Mouse (Mus musculus) spleen, adult 2 months (tissue): Measurements from ENCODE around the gene Calhm6. TPM values are rescaled to one million over a fixed set of nuclear protein-coding genes. Genes with fewer than 3 reads are reported as not detected.

Experiments
- DNase-seq, 2 experiments: peaks; one replicate each; pipeline versions ENCODE4 v3.0.0 to v3.0.0-alpha.2; 2012 to 2021; ENCODE audit warnings: low spot score in 2 of 2, low read depth in 1 of 2
- H3K27ac ChIP-seq: fragments of 200-500 bp; 2 replicates; pipeline ENCODE4 v1.5.1; 2012; ENCODE audit warnings: low read length, inconsistent platforms; ENCODE audit not compliant: insufficient read depth
- H3K27me3 ChIP-seq: fragments of 200-500 bp; 2 replicates; pipeline ENCODE4 v1.6.1; 2012; ENCODE audit warnings: mild to moderate bottlenecking, moderate library complexity, low read length, inconsistent platforms; ENCODE audit not compliant: control insufficient read depth, insufficient read depth
- H3K36me3 ChIP-seq: fragments of 200-500 bp; 2 replicates; pipeline ENCODE4 v1.6.1; 2012; ENCODE audit warnings: mild to moderate bottlenecking, low read length, inconsistent platforms; ENCODE audit not compliant: control insufficient read depth, insufficient read depth
- H3K4me1 ChIP-seq: fragments of 200-500 bp; 2 replicates; pipeline ENCODE4 v1.6.1; 2011; ENCODE audit warnings: inconsistent platforms; ENCODE audit not compliant: control insufficient read depth, insufficient read depth, insufficient read length
- H3K4me3 ChIP-seq: fragments of 200-500 bp; 2 replicates; pipeline ENCODE4 v1.5.1; 2011; ENCODE audit warnings: mild to moderate bottlenecking, inconsistent platforms; ENCODE audit not compliant: insufficient read depth, insufficient read length; ENCODE audit errors: extremely low read depth
- CTCF ChIP-seq: fragments of 200-500 bp; IDR thresholded peaks from 2 replicates; pipeline ENCODE4 v1.5.1; 2011; ENCODE audit warnings: mild to moderate bottlenecking, inconsistent platforms; ENCODE audit not compliant: insufficient read depth, insufficient read length, insufficient replicate concordance; ENCODE audit errors: extremely low read depth
- POLR2A ChIP-seq: fragments of 200-500 bp; IDR thresholded peaks from 2 replicates; pipeline ENCODE4 v1.6.1; 2011; ENCODE audit warnings: low read depth, low read length, inconsistent platforms
- WGBS: fragments of 180-500 bp; shearing (Covaris S2); methylation state at CpG from one replicate; pipeline ENCODE4 v1.1.7; 2018; 5-methylcytosine and 5-hydroxymethylcytosine counted together
- polyA plus RNA-seq: library from polyadenylated mRNA; depleted of rRNA; stranded (reverse); fragments of >200 nt; gene quantifications from 2 replicates; pipeline ENCODE4 v1.2.3, GENCODE M21; 2012

The Calhm6 gene
- polyA plus RNA-seq, 1 experiment, result 32.0 TPM

- no peak overlapping the region for H3K4me3 ChIP-seq
- H3K4me1 ChIP-seq, result no peaks in the 10 kb centered on the region; the same call in 1 of the 2 replicates
- no peaks in the 10 kb centered on the region for H3K36me3 ChIP-seq
- TF ChIP-seq CTCF, result no peak
- TF ChIP-seq POLR2A, result no peak
- 61% methylated on average over 13 of the region's 13 CpGs for WGBS
- H3K27me3 ChIP-seq, result no peaks in the 10 kb centered on the region
- peak overlapping the region; percentile 69 for H3K27ac ChIP-seq
- DNase-seq, result peak in 1 of 2 experiments; percentile 48
Observed at GRCm38 (mm10) chr10:34110863-34111465, 16.8 kb downstream of the Calhm6 start.

DNA sequence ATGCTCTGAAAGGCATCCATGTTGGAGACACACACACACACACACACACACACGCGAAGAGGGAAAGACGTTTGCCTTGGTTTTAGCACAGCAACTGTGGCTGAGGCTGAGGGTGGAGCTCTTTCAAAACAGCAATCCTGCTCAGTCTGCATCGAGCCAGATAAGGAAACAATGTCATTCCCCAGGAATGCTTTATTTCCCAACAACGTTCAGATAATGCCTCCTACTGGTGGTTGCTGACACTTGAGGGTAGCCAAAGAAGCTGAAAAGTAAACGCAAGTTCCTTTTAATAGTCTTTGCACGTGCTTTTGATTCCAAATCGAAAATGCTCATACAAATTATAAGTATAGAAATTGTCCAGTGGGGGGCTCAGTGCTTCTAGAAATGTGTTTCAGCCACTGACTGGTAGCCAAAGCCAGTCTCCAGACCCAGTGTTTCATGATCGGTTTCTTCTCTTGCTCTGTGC, 31.3 kb downstream of the Calhm6 start, which contains the start of gene Calhm5:
Gene Calhm5, minus strand, starts transcription at position 102 of the 466 bp plus-strand sequence.
- DNase-seq, result no peak
- Histone ChIP-seq H3K27me3 (no peaks in the 10 kb centered on the region), H3K36me3 (no peaks in the 10 kb centered on the region), H3K4me1 (no peaks in the 10 kb centered on the region), H3K4me3 (no peak within 1 kb of the TSS), H3K27ac (no peak within 1 kb of the TSS)
- WGBS, result 6% methylated on average over 9 of the region's 9 CpGs
- no peak for TF ChIP-seq CTCF
- TF ChIP-seq POLR2A, result no peak

- no peak for TF ChIP-seq POLR2A
- TF ChIP-seq CTCF, result no peak
- Histone ChIP-seq H3K27ac (no peak overlapping the region), H3K36me3 (no peaks in the 10 kb centered on the region), H3K27me3 (no peaks in the 10 kb centered on the region), H3K4me3 (no peak overlapping the region), H3K4me1 (no peaks in the 10 kb centered on the region)
- WGBS, result 73% methylated on average over 12 of the region's 12 CpGs
- no peak for DNase-seq
Observed at GRCm38 (mm10) chr10:34095964-34096363, 31.8 kb downstream of the Calhm6 start.

GRCm38 (mm10) chr10:34095147-34095546, 32.6 kb downstream of the Calhm6 start:
- WGBS, result 38% methylated on average over 2 of the region's 2 CpGs
- no peak for DNase-seq
- Histone ChIP-seq H3K4me1 (no peaks in the 10 kb centered on the region), H3K27ac (no peak overlapping the region), H3K4me3 (no peak overlapping the region), H3K27me3 (no peaks in the 10 kb centered on the region), H3K36me3 (no peaks in the 10 kb centered on the region)
- no peak for TF ChIP-seq POLR2A

GRCm38 (mm10) chr10:34091888-34092287, 35.9 kb downstream of the Calhm6 start:
- H3K4me1 ChIP-seq, result no peaks in the 10 kb centered on the region
- no peak for TF ChIP-seq CTCF
- TF ChIP-seq POLR2A, result no peak
- no peak overlapping the region for H3K4me3 ChIP-seq
- DNase-seq, result no peak
- no peaks in the 10 kb centered on the region for H3K36me3 ChIP-seq
- no peak overlapping the region for H3K27ac ChIP-seq
- no peaks in the 10 kb centered on the region for H3K27me3 ChIP-seq
- 77% methylated on average over 5 of the region's 5 CpGs for WGBS

- Histone ChIP-seq H3K4me3 (no peak overlapping the region), H3K27ac (no peak overlapping the region), H3K27me3 (no peaks in the 10 kb centered on the region), H3K4me1 (no peaks in the 10 kb centered on the region), H3K36me3 (no peaks in the 10 kb centered on the region)
- TF ChIP-seq CTCF (no peak), POLR2A (no peak)
- 78% methylated on average over 1 of the region's 1 CpGs for WGBS
- DNase-seq, result no peak
Observed at GRCm38 (mm10) chr10:34090481-34090880, 37.3 kb downstream of the Calhm6 start.

- TF ChIP-seq POLR2A, result no peak
- TF ChIP-seq CTCF, result no peak
- no peak overlapping the region for H3K27ac ChIP-seq
- H3K4me3 ChIP-seq, result no peak overlapping the region
- no peaks in the 10 kb centered on the region for H3K4me1 ChIP-seq
- WGBS, result 14% methylated on average over 3 of the region's 3 CpGs
- no peaks in the 10 kb centered on the region for H3K27me3 ChIP-seq
- H3K36me3 ChIP-seq, result no peaks in the 10 kb centered on the region
- no peak for DNase-seq
Observed at GRCm38 (mm10) chr10:34089517-34089916, 38.3 kb downstream of the Calhm6 start.

DNA sequence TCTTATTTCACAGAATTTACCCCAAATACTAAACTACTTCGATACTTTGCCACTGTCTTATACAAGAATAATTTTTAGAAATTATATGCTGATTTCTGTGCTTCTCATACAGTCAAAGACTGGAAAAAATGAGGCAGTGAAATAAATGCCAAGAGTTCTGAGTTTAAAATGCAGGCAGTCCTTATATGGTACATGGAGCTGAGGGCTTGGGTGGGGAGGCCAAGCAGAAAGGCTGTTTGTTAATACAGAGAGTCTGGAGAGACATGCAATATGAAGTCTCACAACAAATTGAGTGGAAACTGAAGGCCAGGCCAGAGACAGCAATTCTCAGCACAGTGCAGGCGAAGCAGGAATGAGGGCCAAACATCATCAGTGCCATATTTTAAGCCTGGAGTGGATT, 39.3 kb downstream of the Calhm6 start:
- no peak for DNase-seq
- 90% methylated on average over 2 of the region's 2 CpGs for WGBS
- TF ChIP-seq CTCF, result no peak
- no peak for TF ChIP-seq POLR2A
- Histone ChIP-seq H3K36me3 (no peaks in the 10 kb centered on the region), H3K4me3 (no peak overlapping the region), H3K4me1 (no peaks in the 10 kb centered on the region), H3K27me3 (no peaks in the 10 kb centered on the region), H3K27ac (no peak overlapping the region)
